Mouse (Mus musculus): ENCODE data around the gene Prcp. TPM values are rescaled to one million over a fixed set of nuclear protein-coding genes. Genes with fewer than 3 reads are reported as not detected.

The Prcp gene
- total and polyA plus RNA-seq, 3 experiments: 20.1 to 28.9 (median 27.8) TPM

DNA sequence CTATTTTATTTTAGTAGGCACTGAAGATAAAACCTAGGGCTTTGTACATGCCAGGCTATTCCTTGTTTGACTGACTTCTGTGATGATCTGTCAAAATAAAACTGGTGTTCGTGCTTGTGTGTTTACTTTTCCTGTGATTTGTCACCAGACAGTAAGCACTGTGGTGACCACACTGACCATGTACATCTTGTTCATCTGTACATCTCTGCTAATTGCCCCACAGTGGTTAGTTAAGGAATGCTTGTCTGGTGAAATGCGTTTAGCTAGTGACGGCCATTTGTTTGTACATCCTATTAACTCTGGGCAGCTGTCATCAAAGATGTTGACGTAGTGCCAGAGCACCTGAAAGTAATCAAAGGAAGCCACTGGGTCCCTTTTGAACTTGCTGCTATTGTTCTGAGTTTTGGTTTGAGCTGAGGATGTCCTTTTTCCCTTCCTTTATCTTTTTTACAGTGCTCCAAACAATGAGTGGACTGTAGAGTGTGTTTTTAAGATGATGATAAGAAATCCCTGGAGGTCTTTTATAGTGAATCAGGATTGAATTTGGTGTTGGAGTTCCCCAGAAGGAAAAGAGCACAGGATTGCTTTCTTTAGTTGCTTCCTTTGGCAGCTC is 16.5 kb downstream of the Prcp start:
- dilution Hi-C loops (cut with MboI; ENCODE audit: extremely low pct_ligation_motif_present, extremely low pct_unique_long_range_greater_than_20kb, low sequenced_read_pairs) (no loop called here), in situ Hi-C loops (cut with MboI; ENCODE audit: low pct_ligation_motif_present, low pct_unique_long_range_greater_than_20kb, low sequenced_read_pairs) (loop anchor here (10.0 kb wide), 1 partner anchor 74 kb away; no protein-coding TSS in a partner anchor)
- H3K9ac ChIP-seq (ENCODE audit: insufficient read depth, low read depth): no peak overlapping the region
- no peaks in the 10 kb centered on the region for H3K27me3 ChIP-seq (replicated peaks)
- H3K36me3 ChIP-seq (replicated peaks in 1 of 2; ENCODE audit: control insufficient read depth in 1 of 2, insufficient read depth in 1 of 2, low read length in 1 of 2): peaks cover 0 to 46% of the 10 kb centered on the region in 2 experiments
- no peak overlapping the region for H3K4me2 ChIP-seq (ENCODE audit: insufficient read depth, low read depth, poor library complexity, severe bottlenecking)
- no peak for DNase-seq (ENCODE audit: extremely low read depth)
- no peaks in the 10 kb centered on the region for H3K79me2 ChIP-seq (replicated peaks; ENCODE audit: control insufficient read depth, extremely low read depth, insufficient read depth, poor library complexity, severe bottlenecking)
- H3K4me1 ChIP-seq (ENCODE audit: control insufficient read depth in 1 of 2, insufficient read depth in 2 of 2): peaks cover 0 to 5% of the 10 kb centered on the region in 2 experiments; a peak in 1 of 4 replicates
- no peak for TF ChIP-seq KAT2A (IDR thresholded peaks at IDR 0.05; ENCODE audit: insufficient replicate concordance, low read length)
- TF ChIP-seq HCFC1 (IDR thresholded peaks at IDR 0.05; ENCODE audit: low read depth, low read length): no peak
- TF ChIP-seq ZMIZ1 (IDR thresholded peaks at IDR 0.05; ENCODE audit: low read depth, low read length): no peak
- no peak for TF ChIP-seq E2F4 (IDR thresholded peaks at IDR 0.05; ENCODE audit: insufficient replicate concordance, low read depth, low read length)
- TF ChIP-seq EP300 (IDR thresholded peaks at IDR 0.05; ENCODE audit: low read length): no peak
- no peak for TF ChIP-seq ELF1 (IDR thresholded peaks at IDR 0.05; ENCODE audit: low read depth, low read length)
- TF ChIP-seq PAX5 (IDR thresholded peaks at IDR 0.05; ENCODE audit: low read length): no peak
- no peak for TF ChIP-seq POLR2A (IDR thresholded peaks at IDR 0.05; ENCODE audit: low read depth, low read length)
- no peaks in the 10 kb centered on the region for H3K9me3 ChIP-seq (replicated peaks; ENCODE audit: low read length)
- no peak overlapping the region for H3K27ac ChIP-seq (ENCODE audit: insufficient read depth, low read depth)
- H3K4me3 ChIP-seq (replicated peaks in 1 of 3; ENCODE audit: low read depth in 2 of 3, low read length in 2 of 3, poor library complexity in 1 of 3): no peak overlapping the region

DNA sequence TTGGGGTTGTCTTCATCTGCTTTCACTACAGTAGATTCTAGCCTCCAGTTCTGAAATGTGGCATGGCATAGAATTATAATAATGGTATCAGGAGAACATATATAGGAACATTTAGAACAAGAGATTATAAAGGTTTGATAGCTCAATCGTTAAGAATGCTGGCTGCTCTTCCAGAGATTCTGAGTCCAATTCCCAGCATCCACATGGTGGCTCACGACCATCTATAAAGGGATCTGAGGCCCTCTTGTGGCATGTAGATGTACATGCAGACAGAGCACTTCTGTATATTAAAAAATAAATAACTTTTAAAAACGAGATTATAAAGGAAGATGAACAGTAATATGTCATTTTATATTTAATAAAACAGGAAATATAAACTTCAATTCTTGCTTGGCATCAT is 19.2 kb downstream of the Prcp start:
- H3K4me2 ChIP-seq (ENCODE audit: insufficient read depth, low read depth, poor library complexity, severe bottlenecking): no peak overlapping the region
- dilution Hi-C loops (cut with MboI; ENCODE audit: extremely low pct_ligation_motif_present, extremely low pct_unique_long_range_greater_than_20kb, low sequenced_read_pairs) (no loop called here), in situ Hi-C loops (cut with MboI; ENCODE audit: low pct_ligation_motif_present, low pct_unique_long_range_greater_than_20kb, low sequenced_read_pairs) (loop anchor here (10.0 kb wide), 1 partner anchor 71 kb away; no protein-coding TSS in a partner anchor)
- H3K9ac ChIP-seq (ENCODE audit: insufficient read depth, low read depth): no peak overlapping the region
- peaks cover 2 to 9% of the 10 kb centered on the region in 2 experiments; a peak in 1 of 4 replicates for H3K4me1 ChIP-seq (ENCODE audit: control insufficient read depth in 1 of 2, insufficient read depth in 2 of 2)
- no peaks in the 10 kb centered on the region for H3K27me3 ChIP-seq (replicated peaks)
- peaks cover 0 to 27% of the 10 kb centered on the region in 2 experiments for H3K36me3 ChIP-seq (replicated peaks in 1 of 2; ENCODE audit: control insufficient read depth in 1 of 2, insufficient read depth in 1 of 2, low read length in 1 of 2)
- H3K27ac ChIP-seq (ENCODE audit: insufficient read depth, low read depth): no peak overlapping the region
- no peak overlapping the region for H3K4me3 ChIP-seq (replicated peaks in 1 of 3; ENCODE audit: low read depth in 2 of 3, low read length in 2 of 3, poor library complexity in 1 of 3)
- H3K9me3 ChIP-seq (replicated peaks; ENCODE audit: low read length): no peaks in the 10 kb centered on the region
- H3K79me2 ChIP-seq (replicated peaks; ENCODE audit: control insufficient read depth, extremely low read depth, insufficient read depth, poor library complexity, severe bottlenecking): no peaks in the 10 kb centered on the region; the same call in 1 of the 2 replicates
- DNase-seq (ENCODE audit: extremely low read depth): peak; percentile 31
- TF ChIP-seq ZKSCAN1 (IDR thresholded peaks at IDR 0.05; ENCODE audit: borderline replicate concordance, low read depth, low read length) (no peak), EP300 (IDR thresholded peaks at IDR 0.05; ENCODE audit: low read length) (no peak), MYC (IDR thresholded peaks at IDR 0.05; ENCODE audit: low read depth, low read length) (peak; percentile 94), NRF1 (IDR thresholded peaks at IDR 0.05; ENCODE audit: low read depth, low read length) (no peak), RAD21 (IDR thresholded peaks at IDR 0.05; ENCODE audit: low read depth, low read length) (peak; percentile 85), USF1 (IDR thresholded peaks at IDR 0.05; ENCODE audit: low read depth, low read length) (no peak), NELFE (IDR thresholded peaks at IDR 0.05; ENCODE audit: low read depth, low read length) (no peak), USF2 (conservative IDR thresholded peaks at IDR 0.05; ENCODE audit: low read depth, low read length) (no peak), MEF2A (IDR thresholded peaks at IDR 0.05; ENCODE audit: borderline replicate concordance, low read depth, low read length) (no peak), TCF12 (IDR thresholded peaks at IDR 0.05; ENCODE audit: low read depth, low read length) (no peak), KAT2A (IDR thresholded peaks at IDR 0.05; ENCODE audit: insufficient replicate concordance, low read length) (no peak), ZNF384 (IDR thresholded peaks at IDR 0.05; ENCODE audit: low read depth, low read length) (no peak), BHLHE40 (IDR thresholded peaks at IDR 0.05; ENCODE audit: low read depth, low read length) (no peak), GABPA (IDR thresholded peaks at IDR 0.05; ENCODE audit: insufficient replicate concordance, low read depth, low read length) (no peak), POLR2AphosphoS2 (IDR thresholded peaks at IDR 0.05; ENCODE audit: low read depth, low read length) (no peak), JUN (IDR thresholded peaks at IDR 0.05; ENCODE audit: insufficient read depth, low read depth, low read length) (no peak), JUND (conservative IDR thresholded peaks at IDR 0.05; ENCODE audit: low read depth, low read length) (no peak), SMC3 (IDR thresholded peaks at IDR 0.05; ENCODE audit: low read depth, low read length) (peak; percentile 90), ETS1 (conservative IDR thresholded peaks at IDR 0.05; ENCODE audit: low read depth, low read length) (no peak), IRF4 (IDR thresholded peaks at IDR 0.05; ENCODE audit: low read depth, low read length) (0 out of 2 replicates have a peak, but pooled peaks have one; percentile 25), CHD2 (IDR thresholded peaks at IDR 0.05; ENCODE audit: low read length) (no peak), HCFC1 (IDR thresholded peaks at IDR 0.05; ENCODE audit: low read depth, low read length) (no peak), SIN3A (IDR thresholded peaks at IDR 0.05; ENCODE audit: low read length) (no peak; the same call in 1 of the 2 replicates), MAZ (IDR thresholded peaks at IDR 0.05; ENCODE audit: low read depth, low read length) (no peak), POLR2A (IDR thresholded peaks at IDR 0.05; ENCODE audit: low read depth, low read length) (no peak), TBP (conservative IDR thresholded peaks at IDR 0.05; ENCODE audit: low read depth, low read length) (no peak), PAX5 (IDR thresholded peaks at IDR 0.05; ENCODE audit: low read length) (no peak), ZMIZ1 (IDR thresholded peaks at IDR 0.05; ENCODE audit: low read depth, low read length) (no peak), MAX (IDR thresholded peaks at IDR 0.05; ENCODE audit: low read length) (peak; percentile 48; the same call in 1 of the 2 replicates)

Measured in CH12.LX (cell line).